Mouse (Mus musculus) T-helper 17 cell (primary cell): ENCODE data around the gene Hoxb2.

Experiments used
- in situ Hi-C, 2 experiments: fragments of 300-600 bp; cut with MboI, MseI; formaldehyde crosslinking; loops; 1 replicate in 1 of 2; 2 replicates in 1 of 2; pipeline ENCODE4 v1.15.1; 2025; ENCODE audit warnings: high pct_unique_total_duplicates in 2 of 2

Gene Hoxb2

GRCm38 (mm10) chr11:96314671-96315343 lies 35.5 kb upstream of the Hoxb2 start:
- in situ Hi-C loops, result loop anchor here in 1 of 2 experiments (25.0 kb wide), 1 partner anchor 247 kb away; no protein-coding TSS in a partner anchor

GRCm38 (mm10) chr11:96315344-96315681 lies 35.0 kb upstream of the Hoxb2 start:
- in situ Hi-C loops, result loop anchor here in 1 of 2 experiments (25.0 kb wide), 1 partner anchor 247 kb away; no protein-coding TSS in a partner anchor

- in situ Hi-C loops, result loop anchor here in 1 of 2 experiments (25.0 kb wide), 1 partner anchor 245 kb away; no protein-coding TSS in a partner anchor
Measured at GRCm38 (mm10) chr11:96316696-96317607, 33.4 kb upstream of the Hoxb2 start.

- in situ Hi-C loops, result loop anchor here in 1 of 2 experiments (25.0 kb wide), 1 partner anchor 245 kb away; no protein-coding TSS in a partner anchor
Measured at GRCm38 (mm10) chr11:96317608-96318367, 32.5 kb upstream of the Hoxb2 start, which contains the start of gene Hoxb4. Gene Hoxb4 (plus strand): TSS chr11:96318267.

- in situ Hi-C loops, result loop anchor here in 1 of 2 experiments (25.0 kb wide), 1 partner anchor 244 kb away; no protein-coding TSS in a partner anchor
Measured at GRCm38 (mm10) chr11:96318368-96319070, 31.8 kb upstream of the Hoxb2 start.

GRCm38 (mm10) chr11:96319071-96319902 lies 31.0 kb upstream of the Hoxb2 start:
- in situ Hi-C loops, result loop anchor here in 1 of 2 experiments (25.0 kb wide), 1 partner anchor 243 kb away; no protein-coding TSS in a partner anchor

GRCm38 (mm10) chr11:96319910-96320309 lies 30.4 kb upstream of the Hoxb2 start:
- in situ Hi-C loops, result loop anchor here in 1 of 2 experiments (25.0 kb wide), 1 partner anchor 242 kb away; no protein-coding TSS in a partner anchor

GRCm38 (mm10) chr11:96320688-96321087 lies 29.6 kb upstream of the Hoxb2 start:
- in situ Hi-C loops, result loop anchor here in 1 of 2 experiments (25.0 kb wide), 1 partner anchor 242 kb away; no protein-coding TSS in a partner anchor

- in situ Hi-C loops, result loop anchor here in 1 of 2 experiments (25.0 kb wide), 1 partner anchor 240 kb away; no protein-coding TSS in a partner anchor
Measured at GRCm38 (mm10) chr11:96321846-96322245, 28.5 kb upstream of the Hoxb2 start.

GRCm38 (mm10) chr11:96322738-96323137 lies 27.6 kb upstream of the Hoxb2 start:
- in situ Hi-C loops, result loop anchor here in 1 of 2 experiments (25.0 kb wide), 1 partner anchor 240 kb away; no protein-coding TSS in a partner anchor

- in situ Hi-C loops, result loop anchor here in 1 of 2 experiments (25.0 kb wide), 1 partner anchor 239 kb away; no protein-coding TSS in a partner anchor
Measured at GRCm38 (mm10) chr11:96323154-96323553, 27.2 kb upstream of the Hoxb2 start, which contains the start of gene Hoxb3. Gene Hoxb3 (plus strand): TSS chr11:96323326.

GRCm38 (mm10) chr11:96324125-96324524 lies 26.2 kb upstream of the Hoxb2 start:
- in situ Hi-C loops, result loop anchor here in 1 of 2 experiments (25.0 kb wide), 1 partner anchor 238 kb away; no protein-coding TSS in a partner anchor

GRCm38 (mm10) chr11:96324965-96325364 lies 25.4 kb upstream of the Hoxb2 start:
- in situ Hi-C loops, result loop anchor here in 1 of 2 experiments (25.0 kb wide), 1 partner anchor 237 kb away; no protein-coding TSS in a partner anchor

- in situ Hi-C loops, result no loop called here
Measured at GRCm38 (mm10) chr11:96325747-96326212, 24.5 kb upstream of the Hoxb2 start.

GRCm38 (mm10) chr11:96326705-96327104 lies 23.6 kb upstream of the Hoxb2 start:
- in situ Hi-C loops, result no loop called here

GRCm38 (mm10) chr11:96327122-96327521 lies 23.2 kb upstream of the Hoxb2 start:
- in situ Hi-C loops, result no loop called here

GRCm38 (mm10) chr11:96327750-96328149 lies 22.6 kb upstream of the Hoxb2 start:
- in situ Hi-C loops, result no loop called here

GRCm38 (mm10) chr11:96328605-96329004 lies 21.7 kb upstream of the Hoxb2 start:
- in situ Hi-C loops, result no loop called here

- in situ Hi-C loops, result no loop called here
Measured at GRCm38 (mm10) chr11:96332105-96332504, 18.2 kb upstream of the Hoxb2 start.
